Mouse (Mus musculus) hindbrain, embryonic 11.5 days (tissue): ENCODE results near the gene Stx8. TPM values are rescaled to one million over a fixed set of nuclear protein-coding genes. Genes with fewer than 3 reads are reported as not detected.

Source experiments
- ATAC-seq: fragments of 200-750 bp; cut with Nextera tagmentation; 2 replicates; pipeline ENCODE4 v1.8.0; 2017; ENCODE audit warnings: mild to moderate bottlenecking, moderate TSS enrichment, moderate library complexity; ENCODE audit not compliant: low FRiP score
- DNase-seq: peaks from one replicate; pipeline ENCODE4 v3.0.0-alpha.2; 2015; ENCODE audit warnings: low spot score
- H3K27ac ChIP-seq: fragments of 300-500 bp; sonication (generic); 2 replicates; pipeline ENCODE4 v1.5.1; 2014; ENCODE audit warnings: mild to moderate bottlenecking, low read depth, low read length
- H3K27me3 ChIP-seq: fragments of 300-500 bp; sonication (generic); 2 replicates; pipeline ENCODE4 v1.6.1; 2014; ENCODE audit warnings: mild to moderate bottlenecking, low read length, moderate library complexity, mixed read lengths; ENCODE audit not compliant: control insufficient read depth, insufficient read depth
- H3K36me3 ChIP-seq: fragments of 300-500 bp; sonication (generic); 2 replicates; pipeline ENCODE4 v1.6.1; 2014; ENCODE audit warnings: mild to moderate bottlenecking, low read length, moderate library complexity, mixed read lengths; ENCODE audit not compliant: control insufficient read depth, insufficient read depth
- H3K4me1 ChIP-seq: fragments of 300-500 bp; sonication (generic); replicated peaks from 2 replicates; pipeline ENCODE4 v1.6.1; 2014; ENCODE audit warnings: low read length, mixed read lengths; ENCODE audit not compliant: control insufficient read depth, insufficient read depth
- H3K4me2 ChIP-seq: fragments of 300-500 bp; sonication (generic); replicated peaks from 2 replicates; pipeline ENCODE4 v1.6.1; 2014; ENCODE audit warnings: mild to moderate bottlenecking, low read depth, low read length
- H3K4me3 ChIP-seq: fragments of 300-500 bp; sonication (generic); 2 replicates; pipeline ENCODE4 v1.5.1; 2014; ENCODE audit warnings: low read depth, low read length
- H3K9ac ChIP-seq: fragments of 300-500 bp; sonication (generic); 2 replicates; pipeline ENCODE4 v1.6.1; 2014; ENCODE audit warnings: low read depth, low read length
- H3K9me3 ChIP-seq: fragments of 300-500 bp; sonication (generic); 2 replicates; pipeline ENCODE4 v1.6.1; 2016; ENCODE audit warnings: low read length; ENCODE audit not compliant: control insufficient read depth
- WGBS: fragments of 180-500 bp; shearing (Covaris S2); extraction: QIAGEN DNeasy Blood & Tissue Kit; methylation state at CpG from one replicate; pipeline ENCODE4 v1.1.7; 2014; 5-methylcytosine and 5-hydroxymethylcytosine counted together
- polyA plus RNA-seq: library from polyadenylated mRNA; unstranded; fragments of >200 nt; fragmentation: Nextera tagmentation; extraction: Ambion mirVana; gene quantifications from 2 replicates; pipeline ENCODE4 v1.2.1, GENCODE M21; 2014

The Stx8 gene
- polyA plus RNA-seq, 1 experiment from 2014 or later, result 63.0 TPM

GRCm38 (mm10) chr11:68202561-68202960 lies 236.6 kb downstream of the Stx8 start:
- no peak overlapping the region for H3K4me2 ChIP-seq
- ATAC-seq, result no peak
- H3K27me3 ChIP-seq, result no peaks in the 10 kb centered on the region
- WGBS, result 69% methylated on average over 10 of the region's 10 CpGs
- peaks cover 3% of the 10 kb centered on the region for H3K4me1 ChIP-seq
- no peak overlapping the region for H3K27ac ChIP-seq
- no peaks in the 10 kb centered on the region; the same call in 1 of the 2 replicates for H3K36me3 ChIP-seq
- no peak for DNase-seq
- H3K9me3 ChIP-seq, result no peaks in the 10 kb centered on the region
- H3K9ac ChIP-seq, result no peak overlapping the region
- no peak overlapping the region for H3K4me3 ChIP-seq

GRCm38 (mm10) chr11:68203658-68204315 lies 237.8 kb downstream of the Stx8 start:
- DNase-seq (no peak), ATAC-seq (no peak)
- WGBS, result 74% methylated on average over 10 of the region's 10 CpGs
- Histone ChIP-seq H3K36me3 (no peaks in the 10 kb centered on the region; the same call in 1 of the 2 replicates), H3K9ac (no peak overlapping the region), H3K27me3 (no peaks in the 10 kb centered on the region), H3K4me1 (peaks cover 3% of the 10 kb centered on the region), H3K9me3 (no peaks in the 10 kb centered on the region), H3K4me2 (no peak overlapping the region), H3K4me3 (no peak overlapping the region), H3K27ac (no peak overlapping the region)

- H3K4me3 ChIP-seq, result no peak overlapping the region
- no peak overlapping the region for H3K4me2 ChIP-seq
- WGBS, result 83% methylated on average over 5 of the region's 5 CpGs
- DNase-seq (no peak), ATAC-seq (no peak)
- no peaks in the 10 kb centered on the region for H3K9me3 ChIP-seq
- peaks cover 3% of the 10 kb centered on the region for H3K4me1 ChIP-seq
- no peaks in the 10 kb centered on the region for H3K27me3 ChIP-seq
- H3K9ac ChIP-seq, result no peak overlapping the region
- H3K36me3 ChIP-seq, result no peaks in the 10 kb centered on the region; the same call in 1 of the 2 replicates
- H3K27ac ChIP-seq, result no peak overlapping the region
Observed at GRCm38 (mm10) chr11:68204407-68204806, 238.4 kb downstream of the Stx8 start.

- Histone ChIP-seq H3K27ac (no peak overlapping the region), H3K4me3 (no peak overlapping the region), H3K9ac (no peak overlapping the region), H3K4me1 (no peaks in the 10 kb centered on the region; the same call in 1 of the 2 replicates), H3K9me3 (no peaks in the 10 kb centered on the region), H3K4me2 (no peak overlapping the region), H3K27me3 (no peaks in the 10 kb centered on the region), H3K36me3 (no peaks in the 10 kb centered on the region; the same call in 1 of the 2 replicates)
- ATAC-seq, result no peak
- DNase-seq, result no peak
- 84% methylated on average over 10 of the region's 10 CpGs for WGBS
Observed at GRCm38 (mm10) chr11:68205572-68206229, 239.7 kb downstream of the Stx8 start.

- Histone ChIP-seq H3K9me3 (no peaks in the 10 kb centered on the region), H3K36me3 (no peaks in the 10 kb centered on the region; the same call in 1 of the 2 replicates), H3K9ac (no peak overlapping the region), H3K4me1 (peaks cover 3% of the 10 kb centered on the region), H3K4me2 (no peak overlapping the region), H3K27ac (no peak overlapping the region), H3K27me3 (no peaks in the 10 kb centered on the region), H3K4me3 (no peak overlapping the region)
- ATAC-seq, result no peak
- no peak for DNase-seq
- 72% methylated on average over 2 of the region's 2 CpGs for WGBS
Observed at GRCm38 (mm10) chr11:68208023-68208422, 242.0 kb downstream of the Stx8 start.

GRCm38 (mm10) chr11:68208582-68208981 lies 242.6 kb downstream of the Stx8 start:
- H3K9me3 ChIP-seq, result no peaks in the 10 kb centered on the region
- 100% methylated on average over 1 of the region's 1 CpGs for WGBS
- peaks cover 3% of the 10 kb centered on the region for H3K4me1 ChIP-seq
- H3K9ac ChIP-seq, result no peak overlapping the region
- ATAC-seq, result no peak
- no peaks in the 10 kb centered on the region; the same call in 1 of the 2 replicates for H3K36me3 ChIP-seq
- no peak overlapping the region for H3K27ac ChIP-seq
- H3K4me3 ChIP-seq, result no peak overlapping the region
- H3K27me3 ChIP-seq, result no peaks in the 10 kb centered on the region; the same call in 1 of the 2 replicates
- no peak overlapping the region for H3K4me2 ChIP-seq
- no peak for DNase-seq

- ATAC-seq, result no peak
- no peaks in the 10 kb centered on the region; the same call in 1 of the 2 replicates for H3K27me3 ChIP-seq
- no peak overlapping the region for H3K4me2 ChIP-seq
- no peaks in the 10 kb centered on the region; the same call in 1 of the 2 replicates for H3K36me3 ChIP-seq
- H3K9me3 ChIP-seq, result no peaks in the 10 kb centered on the region
- no peak overlapping the region for H3K27ac ChIP-seq
- no peak for DNase-seq
- H3K9ac ChIP-seq, result no peak overlapping the region
- H3K4me3 ChIP-seq, result no peak overlapping the region
- 96% methylated on average over 4 of the region's 4 CpGs for WGBS
- H3K4me1 ChIP-seq, result peaks cover 4% of the 10 kb centered on the region
Observed at GRCm38 (mm10) chr11:68209506-68209905, 243.5 kb downstream of the Stx8 start.

GRCm38 (mm10) chr11:68210714-68211113 lies 244.7 kb downstream of the Stx8 start:
- Histone ChIP-seq H3K4me1 (peaks cover 16% of the 10 kb centered on the region), H3K4me2 (no peak overlapping the region), H3K36me3 (no peaks in the 10 kb centered on the region; the same call in 1 of the 2 replicates), H3K9me3 (no peaks in the 10 kb centered on the region), H3K9ac (no peak overlapping the region), H3K27me3 (no peaks in the 10 kb centered on the region; the same call in 1 of the 2 replicates), H3K27ac (no peak overlapping the region), H3K4me3 (no peak overlapping the region)
- 94% methylated on average over 5 of the region's 5 CpGs for WGBS
- ATAC-seq (no peak), DNase-seq (no peak)
